Mouse (Mus musculus) myocyte (in vitro differentiated cells): ENCODE measurements around the gene Rtn2.

Source experiments
- CEBPB ChIP-seq: IDR thresholded peaks from 2 replicates; pipeline ENCODE4 v1.6.1; 2011; ENCODE audit warnings: mild to moderate bottlenecking, moderate library complexity; ENCODE audit not compliant: poor library complexity, insufficient read depth, severe bottlenecking
- E2F4 ChIP-seq: IDR thresholded peaks from one replicate; pipeline ENCODE4 v1.6.1; 2011; ENCODE audit warnings: mild to moderate bottlenecking, control low read depth, moderate library complexity; ENCODE audit not compliant: insufficient read depth
- MAX ChIP-seq: IDR thresholded peaks from one replicate; pipeline ENCODE4 v1.6.1; 2011; ENCODE audit warnings: low read depth, mild to moderate bottlenecking, control low read depth
- MYOD1 ChIP-seq, 3 experiments: IDR thresholded peaks; one replicate each; pipeline ENCODE4 v1.6.1; 2011; ENCODE audit warnings: control low read depth in 2 of 3, low read depth in 2 of 3, mild to moderate bottlenecking in 2 of 3, moderate library complexity in 1 of 3; ENCODE audit not compliant: insufficient read length in 2 of 3, control insufficient read depth in 1 of 3
- MYOG ChIP-seq, 3 experiments: IDR thresholded peaks; one replicate each; pipeline ENCODE4 v1.6.1; 2011; ENCODE audit warnings: control low read depth in 2 of 3, low read depth in 2 of 3, mild to moderate bottlenecking in 2 of 3; ENCODE audit not compliant: insufficient read length in 2 of 3, control insufficient read depth in 1 of 3, insufficient read depth in 1 of 3
- POLR2A ChIP-seq: IDR thresholded peaks from one replicate; pipeline ENCODE4 v1.6.1; 2011; ENCODE audit warnings: low read depth, mild to moderate bottlenecking, control low read depth, moderate library complexity; ENCODE audit not compliant: insufficient read length
- POLR2AphosphoS2 ChIP-seq: IDR thresholded peaks from one replicate; pipeline ENCODE4 v1.6.1; 2011; ENCODE audit warnings: low read depth, control low read depth; ENCODE audit not compliant: insufficient read length
- REST ChIP-seq: IDR thresholded peaks from one replicate; pipeline ENCODE4 v1.6.1; 2011; ENCODE audit warnings: mild to moderate bottlenecking, control low read depth, moderate library complexity; ENCODE audit not compliant: insufficient read depth, insufficient read length
- SRF ChIP-seq: IDR thresholded peaks from one replicate; pipeline ENCODE4 v1.6.1; 2011; ENCODE audit warnings: low read depth; ENCODE audit not compliant: control insufficient read depth, insufficient read length
- USF1 ChIP-seq: IDR thresholded peaks from one replicate; pipeline ENCODE4 v1.6.1; 2011; ENCODE audit warnings: low read depth, mild to moderate bottlenecking, control low read depth, moderate library complexity

GRCm38 (mm10) chr7:19295503-19296185 is 13.2 kb downstream of the Rtn2 start:
- TF ChIP-seq POLR2A (no peak), REST (no peak), SRF (no peak), E2F4 (no peak), MAX (no peak), MYOD1 (IDR thresholded peaks at IDR 0.05; ENCODE audit: control insufficient read depth in 1 of 3, insufficient read length in 2 of 3, low read depth in 2 of 3) (no peak), POLR2AphosphoS2 (no peak), USF1 (no peak), MYOG (IDR thresholded peaks at IDR 0.05; ENCODE audit: control insufficient read depth in 1 of 3, insufficient read depth in 1 of 3, insufficient read length in 2 of 3, low read depth in 2 of 3) (no peak), CEBPB (no peak)
